Mouse (Mus musculus) liver, postnatal 0 days (tissue): ENCODE measurements at regions not wholly inside any gene's neighbourhood (a gene's known extent, or its start where the extent isn't known, plus 50 kb on each side); places are given as distances from the start of the nearest gene placed in this dataset.

Experiments used
- ATAC-seq: fragments of 200-750 bp; cut with Nextera tagmentation; 2 replicates; pipeline ENCODE4 v1.8.0; 2017; ENCODE audit warnings: mild to moderate bottlenecking, moderate library complexity
- DNase-seq: peaks from one replicate; pipeline ENCODE4 v3.0.0-alpha.2; 2016
- H3K27ac ChIP-seq: fragments of 300-500 bp; sonication (generic); 2 replicates; pipeline ENCODE4 v1.5.1; 2014; ENCODE audit warnings: antibody characterized with exemption, moderate library complexity, mild to moderate bottlenecking, low read depth
- H3K27me3 ChIP-seq: fragments of 300-500 bp; sonication (generic); 2 replicates; pipeline ENCODE4 v1.6.1; 2014; ENCODE audit warnings: low read length, control low read depth, mixed read lengths; ENCODE audit not compliant: insufficient read depth
- H3K36me3 ChIP-seq: fragments of 300-500 bp; sonication (generic); replicated peaks from 2 replicates; pipeline ENCODE4 v1.6.1; 2014; ENCODE audit warnings: mild to moderate bottlenecking, control low read depth, low read length, moderate library complexity, mixed read lengths; ENCODE audit not compliant: insufficient read depth
- H3K4me1 ChIP-seq: fragments of 300-500 bp; sonication (generic); 2 replicates; pipeline ENCODE4 v1.6.1; 2014; ENCODE audit warnings: antibody characterized with exemption, mild to moderate bottlenecking, control low read depth; ENCODE audit not compliant: insufficient read depth
- H3K4me2 ChIP-seq: fragments of 300-500 bp; sonication (generic); 2 replicates; pipeline ENCODE4 v1.6.1; 2014; ENCODE audit warnings: low read depth, mild to moderate bottlenecking, low read length, moderate library complexity, mixed read lengths
- H3K4me3 ChIP-seq: fragments of 300-500 bp; sonication (generic); 2 replicates; pipeline ENCODE4 v1.5.1; 2014; ENCODE audit warnings: low read depth, low read length
- H3K9ac ChIP-seq: fragments of 300-500 bp; sonication (generic); replicated peaks from 2 replicates; pipeline ENCODE4 v1.6.1; 2014; ENCODE audit warnings: mild to moderate bottlenecking, moderate library complexity
- H3K9me3 ChIP-seq: fragments of 300-500 bp; sonication (generic); 2 replicates; pipeline ENCODE4 v1.6.1; 2016; ENCODE audit warnings: mild to moderate bottlenecking, control low read depth, low read length, mixed read lengths
- CTCF ChIP-seq: sonication (generic); IDR thresholded peaks from 2 replicates; pipeline ENCODE4 v1.5.1; 2016; ENCODE audit warnings: antibody characterized with exemption, low read depth
- EP300 ChIP-seq: IDR thresholded peaks from 2 replicates; pipeline ENCODE4 v1.6.1; 2016; ENCODE audit warnings: antibody characterized with exemption, low read depth, mild to moderate bottlenecking
- WGBS: fragments of 180-500 bp; shearing (Covaris S2); extraction: QIAGEN DNeasy Blood & Tissue Kit; methylation state at CpG from one replicate; pipeline ENCODE4 v1.1.7; 2014; ENCODE audit not compliant: insufficient replicate concordance; 5-methylcytosine and 5-hydroxymethylcytosine counted together

GRCm38 (mm10) chr6:118307481-118307880 is 110.0 kb upstream of the Ret start:
- Histone ChIP-seq H3K27me3 (no peaks in the 10 kb centered on the region), H3K36me3 (no peaks in the 10 kb centered on the region), H3K4me3 (no peak overlapping the region), H3K9ac (no peak overlapping the region), H3K27ac (no peak overlapping the region), H3K4me2 (no peak overlapping the region), H3K4me1 (no peaks in the 10 kb centered on the region), H3K9me3 (no peaks in the 10 kb centered on the region)
- ATAC-seq (no peak), DNase-seq (no peak)
- TF ChIP-seq CTCF (no peak), EP300 (no peak)
- WGBS = 58% methylated on average over 4 of the region's 4 CpGs

GRCm38 (mm10) chr6:118305209-118305608 is 107.7 kb upstream of the Ret start:
- H3K4me1 ChIP-seq = no peaks in the 10 kb centered on the region
- H3K27me3 ChIP-seq = no peaks in the 10 kb centered on the region
- no peak for DNase-seq
- H3K9ac ChIP-seq = no peak overlapping the region
- WGBS = 65% methylated on average over 3 of the region's 3 CpGs
- no peak overlapping the region for H3K27ac ChIP-seq
- TF ChIP-seq EP300 (no peak), CTCF (no peak)
- no peaks in the 10 kb centered on the region for H3K36me3 ChIP-seq
- H3K4me3 ChIP-seq = no peak overlapping the region
- ATAC-seq = no peak
- no peaks in the 10 kb centered on the region for H3K9me3 ChIP-seq
- H3K4me2 ChIP-seq = no peak overlapping the region

- H3K36me3 ChIP-seq = no peaks in the 10 kb centered on the region
- no peaks in the 10 kb centered on the region for H3K27me3 ChIP-seq
- H3K4me1 ChIP-seq = no peaks in the 10 kb centered on the region
- no peak overlapping the region for H3K4me2 ChIP-seq
- 42% methylated on average over 7 of the region's 7 CpGs for WGBS
- H3K9me3 ChIP-seq = no peaks in the 10 kb centered on the region
- H3K27ac ChIP-seq = no peak overlapping the region
- DNase-seq (no peak), ATAC-seq (no peak)
- no peak overlapping the region for H3K4me3 ChIP-seq
- TF ChIP-seq EP300 (no peak), CTCF (no peak)
- no peak overlapping the region for H3K9ac ChIP-seq
Measured at GRCm38 (mm10) chr6:118302783-118303350, 105.3 kb upstream of the Ret start.

GRCm38 (mm10) chr6:118301880-118302782 is 104.6 kb upstream of the Ret start:
- no peaks in the 10 kb centered on the region for H3K36me3 ChIP-seq
- TF ChIP-seq EP300 (no peak), CTCF (no peak)
- DNase-seq = no peak
- no peak overlapping the region for H3K9ac ChIP-seq
- H3K4me3 ChIP-seq = no peak overlapping the region
- no peaks in the 10 kb centered on the region for H3K27me3 ChIP-seq
- H3K9me3 ChIP-seq = no peaks in the 10 kb centered on the region
- H3K4me1 ChIP-seq = no peaks in the 10 kb centered on the region
- H3K27ac ChIP-seq = no peak overlapping the region
- no peak for ATAC-seq
- WGBS = 71% methylated on average over 11 of the region's 11 CpGs
- H3K4me2 ChIP-seq = no peak overlapping the region

- Histone ChIP-seq H3K4me2 (no peak overlapping the region), H3K4me3 (no peak overlapping the region), H3K27ac (no peak overlapping the region), H3K4me1 (no peaks in the 10 kb centered on the region), H3K27me3 (no peaks in the 10 kb centered on the region), H3K9me3 (no peaks in the 10 kb centered on the region), H3K9ac (no peak overlapping the region), H3K36me3 (no peaks in the 10 kb centered on the region)
- no peak for ATAC-seq
- DNase-seq = no peak
- TF ChIP-seq EP300 (no peak), CTCF (no peak)
- 55% methylated on average over 6 of the region's 6 CpGs for WGBS
Measured at GRCm38 (mm10) chr6:118300781-118301180, 103.3 kb upstream of the Ret start.

GRCm38 (mm10) chr6:118297576-118297975 is 100.1 kb upstream of the Ret start:
- Histone ChIP-seq H3K4me3 (no peak overlapping the region), H3K4me2 (no peak overlapping the region), H3K9me3 (no peaks in the 10 kb centered on the region), H3K36me3 (no peaks in the 10 kb centered on the region), H3K9ac (no peak overlapping the region), H3K27me3 (no peaks in the 10 kb centered on the region), H3K4me1 (no peaks in the 10 kb centered on the region), H3K27ac (no peak overlapping the region)
- DNase-seq (no peak), ATAC-seq (no peak)
- TF ChIP-seq CTCF = no peak
- TF ChIP-seq EP300 = no peak
- 71% methylated on average over 8 of the region's 8 CpGs for WGBS
